Mouse (Mus musculus) kidney, adult 2 months (tissue): ENCODE measurements around the gene Ocln.

Experiments used
- CTCF ChIP-seq: fragments of 200-500 bp; conservative IDR thresholded peaks from 2 replicates; pipeline ENCODE4 v1.5.1; 2011; ENCODE audit warnings: low read depth, mild to moderate bottlenecking, control low read depth, low read length, moderate library complexity, mixed read lengths; ENCODE audit not compliant: insufficient read depth, insufficient read length
- POLR2A ChIP-seq: fragments of 200-500 bp; IDR thresholded peaks from one replicate; pipeline ENCODE4 v1.6.1; 2011; ENCODE audit warnings: low read depth, low read length, control low read depth

GRCm38 (mm10) chr13:100601034-100601433 lies 48.5 kb upstream of the Ocln start:
- TF ChIP-seq CTCF, result no peak
- TF ChIP-seq POLR2A, result no peak
